Mouse (Mus musculus) T-helper 1 cell (primary cell): ENCODE measurements around the gene Kif1bp.
"Not testable (repeated sequence)": the region's sequence is repeated elsewhere in the genome, so short reads cannot be mapped to it uniquely, and the experiment has no call there.

Experiments used
- in situ Hi-C: fragments of 300-600 bp; cut with MboI, MseI; formaldehyde crosslinking; loops from one replicate; pipeline ENCODE4 v1.15.1; 2025; ENCODE audit warnings: high pct_unique_total_duplicates

Gene Kif1bp

GRCm38 (mm10) chr10:62578338-62579100 lies at the start of gene Kif1bp:
TSS of gene Kif1bp (minus strand) at chr10:62578457.
- in situ Hi-C loops: no loop called here

GRCm38 (mm10) chr10:62604161-62604560 lies 25.9 kb upstream of the Kif1bp start:
- in situ Hi-C loops: no loop called here

- in situ Hi-C loops: no loop called here
These were observed 25.2 kb upstream of the Kif1bp start for GRCm38 (mm10) chr10:62603233-62604030.

GRCm38 (mm10) chr10:62602177-62603040 lies 24.2 kb upstream of the Kif1bp start, which contains the start of gene Ddx21:
TSS of gene Ddx21 (minus strand) at chr10:62602281.
- in situ Hi-C loops: no loop called here

- in situ Hi-C loops: no loop called here
These were observed 23.5 kb upstream of the Kif1bp start for GRCm38 (mm10) chr10:62601833-62602176.

- in situ Hi-C loops: no loop called here
These were observed 23.0 kb upstream of the Kif1bp start for GRCm38 (mm10) chr10:62601053-62601791.

- in situ Hi-C loops: no loop called here
These were observed 21.8 kb upstream of the Kif1bp start for GRCm38 (mm10) chr10:62600056-62600455.

- in situ Hi-C loops: not testable (repeated sequence)
These were observed 21.1 kb upstream of the Kif1bp start for GRCm38 (mm10) chr10:62599311-62599710.

- in situ Hi-C loops: no loop called here
These were observed 14.2 kb upstream of the Kif1bp start for GRCm38 (mm10) chr10:62592496-62592895.

- in situ Hi-C loops: no loop called here
These were observed 11.9 kb upstream of the Kif1bp start for GRCm38 (mm10) chr10:62590200-62590599.

GRCm38 (mm10) chr10:62588616-62589015 lies 10.4 kb upstream of the Kif1bp start:
- in situ Hi-C loops: no loop called here

- in situ Hi-C loops: no loop called here
These were observed 5.0 kb upstream of the Kif1bp start for GRCm38 (mm10) chr10:62583245-62583644.

- in situ Hi-C loops: no loop called here
These were observed 4.4 kb upstream of the Kif1bp start for GRCm38 (mm10) chr10:62582701-62583100.

GRCm38 (mm10) chr10:62582263-62582662 lies 4.0 kb upstream of the Kif1bp start:
- in situ Hi-C loops: no loop called here

GRCm38 (mm10) chr10:62579129-62579528 lies 872 bp upstream of the Kif1bp start:
- in situ Hi-C loops: not testable (repeated sequence)

- in situ Hi-C loops: no loop called here
These were observed 452 bp downstream of the Kif1bp start for GRCm38 (mm10) chr10:62577673-62578337.

GRCm38 (mm10) chr10:62575001-62575400 lies 3.3 kb downstream of the Kif1bp start:
- in situ Hi-C loops: no loop called here

GRCm38 (mm10) chr10:62570126-62570871 lies 8.0 kb downstream of the Kif1bp start:
- in situ Hi-C loops: no loop called here

GRCm38 (mm10) chr10:62568861-62569260 lies 9.4 kb downstream of the Kif1bp start:
- in situ Hi-C loops: no loop called here

GRCm38 (mm10) chr10:62557736-62558135 lies 20.5 kb downstream of the Kif1bp start:
- in situ Hi-C loops: loop anchor here (10.0 kb wide), 2 partner anchors 293 to 867 kb away; partner anchors contain the start of gene Gm7075
